Mouse (Mus musculus): ENCODE measurements around the gene Bahcc1. TPM values are rescaled to one million over a fixed set of nuclear protein-coding genes. Genes with fewer than 3 reads are reported as not detected.

Gene Bahcc1
- polyA plus RNA-seq, 1 experiment from 2014 or later: 3.1 TPM

DNA sequence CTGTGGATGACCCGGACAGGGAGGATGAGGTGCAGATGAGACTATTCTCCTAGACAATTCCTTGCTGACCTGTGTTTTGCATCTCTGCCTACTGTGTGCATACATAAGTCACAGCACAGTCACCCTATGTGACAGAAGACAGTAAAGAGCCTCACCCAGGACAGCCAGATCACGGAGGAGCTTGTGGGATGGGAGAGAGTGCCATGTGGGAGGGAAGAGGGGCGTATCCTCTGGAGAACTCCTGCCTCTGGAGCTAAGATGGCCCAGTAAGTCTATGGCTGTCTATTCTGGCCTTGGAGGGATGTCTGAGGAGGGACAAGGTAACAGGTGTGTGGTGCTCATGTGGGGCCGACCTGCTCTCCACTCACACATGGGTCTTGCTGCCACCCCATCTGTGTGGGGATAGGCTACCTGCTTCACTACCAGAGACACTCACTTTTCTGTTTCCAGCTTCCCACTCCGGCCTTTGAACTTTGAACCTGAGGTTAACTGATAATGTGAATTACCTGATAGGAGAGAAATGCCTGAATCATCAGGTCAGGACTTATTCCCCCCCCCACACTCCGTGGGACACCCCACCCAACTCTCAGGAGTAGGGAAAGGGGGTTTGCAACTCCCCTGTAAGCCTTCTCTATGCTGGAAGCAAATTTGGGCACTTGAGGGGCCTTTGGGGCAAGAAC is 10.2 kb upstream of the Bahcc1 start:
- TF ChIP-seq CTCF (IDR thresholded peaks at IDR 0.05; ENCODE audit: low read depth): no peak
- H3K27me3 ChIP-seq (replicated peaks; ENCODE audit: control insufficient read depth, insufficient read depth, low read length): no peaks in the 10 kb centered on the region
- H3K4me3 ChIP-seq (ENCODE audit: low read depth, low read length): no peak overlapping the region
- WGBS: 42% methylated on average over 6 of the region's 6 CpGs
- peak overlapping the region; percentile 21; the same call in 1 of the 2 replicates for H3K27ac ChIP-seq (ENCODE audit: low read depth, low read length)
- ATAC-seq: no peak
- H3K9ac ChIP-seq (ENCODE audit: low read depth, low read length): no peak overlapping the region
- peaks cover 26% of the 10 kb centered on the region for H3K4me1 ChIP-seq (replicated peaks; ENCODE audit: control insufficient read depth, insufficient read depth, low read length)
- no peaks in the 10 kb centered on the region for H3K36me3 ChIP-seq (ENCODE audit: control insufficient read depth, insufficient read depth)
- H3K9me3 ChIP-seq (ENCODE audit: control insufficient read depth): no peaks in the 10 kb centered on the region
- H3K4me2 ChIP-seq (replicated peaks; ENCODE audit: low read depth): 0 out of 2 replicates have a peak overlapping the region, but pooled peaks have one; percentile 21

DNA sequence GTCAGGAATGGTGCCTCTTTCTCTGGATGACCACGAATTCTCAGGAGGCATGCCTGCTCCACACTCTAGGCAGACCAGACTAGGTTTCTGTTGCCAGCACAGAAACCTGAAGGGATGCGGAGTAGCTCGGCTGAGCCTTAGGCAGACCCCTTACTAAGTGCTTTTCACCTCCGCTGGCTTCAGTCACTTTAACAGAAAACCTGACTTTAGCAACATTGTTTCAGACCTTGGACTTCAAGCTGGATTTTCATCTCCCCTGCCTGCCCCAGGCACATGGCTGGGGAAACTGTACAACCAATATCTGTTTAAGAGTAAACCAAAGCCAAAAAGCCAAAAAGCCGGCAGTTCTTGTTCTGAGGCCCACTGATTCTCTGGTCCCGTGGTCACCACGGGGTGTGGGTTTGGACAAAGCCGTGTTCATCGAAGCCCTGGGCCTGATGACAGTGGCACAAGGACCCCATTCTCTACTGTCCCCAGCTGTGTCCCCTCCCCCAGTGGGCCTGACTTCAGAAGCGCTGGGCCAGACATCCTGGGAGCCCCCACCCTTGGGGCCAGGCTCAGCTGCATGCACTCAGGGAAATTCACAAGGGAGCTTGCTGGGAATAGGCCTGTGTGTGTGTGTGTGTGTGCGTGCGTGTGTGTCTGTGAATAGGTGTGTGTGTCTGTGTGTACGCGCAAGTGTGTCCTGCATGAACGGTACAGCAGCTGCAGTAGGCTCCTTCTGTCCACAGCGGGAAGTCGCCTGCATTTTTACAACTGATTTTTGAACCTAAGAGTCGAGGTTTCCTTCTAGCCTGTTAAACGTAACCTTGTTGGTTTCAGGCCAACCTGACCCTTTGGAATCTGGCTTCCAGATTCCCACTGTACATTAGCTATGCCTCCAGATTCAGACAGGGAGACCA is 8.9 kb upstream of the Bahcc1 start:
- H3K4me1 ChIP-seq (replicated peaks; ENCODE audit: control insufficient read depth, insufficient read depth, low read length): peaks cover 37% of the 10 kb centered on the region
- WGBS: 44% methylated on average over 19 of the region's 19 CpGs
- H3K27ac ChIP-seq (ENCODE audit: low read depth, low read length): peak overlapping the region; percentile 70
- no peaks in the 10 kb centered on the region for H3K36me3 ChIP-seq (ENCODE audit: control insufficient read depth, insufficient read depth)
- no peaks in the 10 kb centered on the region for H3K9me3 ChIP-seq (ENCODE audit: control insufficient read depth)
- H3K4me3 ChIP-seq (ENCODE audit: low read depth, low read length): no peak overlapping the region
- TF ChIP-seq CTCF (IDR thresholded peaks at IDR 0.05; ENCODE audit: low read depth): no peak
- H3K4me2 ChIP-seq (replicated peaks; ENCODE audit: low read depth): peak overlapping the region; percentile 56; the same call in 1 of the 2 replicates
- 0 out of 2 replicates have a peak, but pooled peaks have one; percentile 7 for ATAC-seq
- peak overlapping the region; percentile 11; the same call in 1 of the 2 replicates for H3K9ac ChIP-seq (ENCODE audit: low read depth, low read length)
- no peaks in the 10 kb centered on the region for H3K27me3 ChIP-seq (replicated peaks; ENCODE audit: control insufficient read depth, insufficient read depth, low read length)

DNA sequence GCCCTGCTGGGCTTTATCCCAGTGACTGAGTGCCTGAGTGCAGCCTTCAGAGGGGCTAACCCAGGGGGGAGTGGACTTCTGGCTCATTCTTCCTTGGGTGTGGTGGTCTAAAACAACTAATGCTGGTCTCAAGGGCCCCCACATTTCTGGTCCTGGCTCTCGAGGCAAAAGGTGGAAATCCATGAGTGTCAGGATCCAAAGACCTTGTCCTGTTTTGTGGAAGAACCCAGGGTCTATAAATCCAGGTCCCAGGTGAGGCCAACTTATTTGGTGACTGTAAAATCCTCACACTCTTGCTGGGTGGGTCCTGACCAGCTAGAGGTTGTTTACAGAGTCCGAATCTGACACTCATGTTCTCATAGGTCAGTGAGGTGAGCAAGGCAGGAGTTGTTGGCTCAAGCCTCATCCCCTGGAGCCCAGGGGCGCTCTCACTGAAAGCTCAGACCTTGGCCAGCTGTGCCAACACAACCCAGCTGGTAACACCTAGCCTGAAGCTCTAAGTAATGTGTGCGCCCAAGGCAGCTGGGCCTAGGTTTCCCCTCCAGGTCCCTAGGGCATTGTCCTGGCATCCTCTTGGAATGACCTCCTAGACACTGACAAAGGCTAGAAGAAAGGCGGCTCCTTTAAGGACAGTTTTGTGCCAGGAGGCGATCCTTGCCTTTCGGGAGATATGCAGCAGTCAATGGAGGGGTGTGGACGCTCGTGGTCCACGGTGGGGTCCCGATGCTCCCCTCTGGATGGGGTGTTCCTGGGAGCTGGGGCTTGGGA is 8.1 kb upstream of the Bahcc1 start:
- peaks cover 42% of the 10 kb centered on the region for H3K4me1 ChIP-seq (replicated peaks; ENCODE audit: control insufficient read depth, insufficient read depth, low read length)
- ATAC-seq: no peak
- 37% methylated on average over 11 of the region's 11 CpGs for WGBS
- H3K4me2 ChIP-seq (replicated peaks; ENCODE audit: low read depth): peak overlapping the region; percentile 56
- H3K9me3 ChIP-seq (ENCODE audit: control insufficient read depth): no peaks in the 10 kb centered on the region
- no peaks in the 10 kb centered on the region for H3K36me3 ChIP-seq (ENCODE audit: control insufficient read depth, insufficient read depth)
- H3K27me3 ChIP-seq (replicated peaks; ENCODE audit: control insufficient read depth, insufficient read depth, low read length): no peaks in the 10 kb centered on the region
- peak overlapping the region; percentile 70 for H3K27ac ChIP-seq (ENCODE audit: low read depth, low read length)
- TF ChIP-seq CTCF (IDR thresholded peaks at IDR 0.05; ENCODE audit: low read depth): no peak
- no peak overlapping the region; the same call in 1 of the 2 replicates for H3K9ac ChIP-seq (ENCODE audit: low read depth, low read length)
- peak overlapping the region; percentile 16; the same call in 1 of the 2 replicates for H3K4me3 ChIP-seq (ENCODE audit: low read depth, low read length)

DNA sequence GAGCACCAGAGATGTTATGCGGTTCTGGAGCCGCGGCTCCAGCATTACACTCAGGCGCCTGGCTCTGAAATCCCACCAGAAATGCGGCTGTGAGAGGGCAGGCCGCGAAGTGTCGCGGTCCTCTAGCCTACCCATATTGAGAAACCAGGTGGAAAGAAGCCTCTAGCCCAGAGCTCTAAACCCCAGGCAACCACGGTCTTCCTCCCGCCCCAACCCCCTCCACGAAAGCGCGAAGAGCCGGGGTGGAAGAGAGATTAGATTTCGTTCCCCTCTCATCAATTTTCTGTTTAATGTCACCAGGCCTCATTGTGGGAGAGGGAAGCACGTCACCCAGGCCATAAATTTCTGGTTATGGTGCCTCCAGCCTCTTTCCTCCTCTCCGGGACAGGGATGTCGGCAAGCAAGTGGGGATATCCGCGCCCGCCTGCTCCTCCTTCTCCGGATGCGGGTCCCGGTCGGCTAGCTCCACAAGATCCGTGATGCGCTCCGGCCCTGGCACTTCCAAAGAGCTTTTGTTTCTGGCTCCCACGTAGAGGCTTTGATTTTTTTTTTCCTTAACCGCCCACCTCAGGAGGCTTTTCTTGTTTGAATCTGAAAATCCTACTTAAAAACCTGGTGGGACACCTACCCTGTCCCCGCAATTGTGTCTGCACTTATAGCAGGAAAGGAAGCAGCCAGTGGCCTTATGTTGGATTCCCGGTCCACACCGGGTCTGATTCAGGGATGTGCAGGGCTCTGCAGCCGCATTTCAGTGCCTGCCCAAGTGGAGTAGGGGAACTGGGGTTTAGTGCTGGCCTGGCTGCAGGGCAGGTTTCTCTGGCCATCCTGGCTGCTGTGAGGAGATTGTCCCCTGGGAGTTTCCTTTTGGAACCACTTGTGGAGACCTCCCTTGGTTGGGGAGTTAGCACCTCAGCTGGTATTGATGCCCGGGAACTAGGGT is 7.2 kb upstream of the Bahcc1 start:
- ATAC-seq: no peak

More for the DNA sequence above, 7.2 kb upstream of the Bahcc1 start:
- H3K9me3 ChIP-seq (ENCODE audit: control insufficient read depth): no peaks in the 10 kb centered on the region
- peak overlapping the region; percentile 56 for H3K4me2 ChIP-seq (replicated peaks; ENCODE audit: low read depth)
- 42% methylated on average over 36 of the region's 36 CpGs for WGBS
- H3K9ac ChIP-seq (ENCODE audit: low read depth, low read length): no peak overlapping the region
- TF ChIP-seq CTCF (IDR thresholded peaks at IDR 0.05; ENCODE audit: low read depth): no peak
- H3K4me3 ChIP-seq (ENCODE audit: low read depth, low read length): peak overlapping the region; percentile 16
- peak overlapping the region; percentile 35; the same call in 1 of the 2 replicates for H3K27ac ChIP-seq (ENCODE audit: low read depth, low read length)
- peaks cover 42% of the 10 kb centered on the region for H3K4me1 ChIP-seq (replicated peaks; ENCODE audit: control insufficient read depth, insufficient read depth, low read length)
- no peaks in the 10 kb centered on the region for H3K27me3 ChIP-seq (replicated peaks; ENCODE audit: control insufficient read depth, insufficient read depth, low read length)
- H3K36me3 ChIP-seq (ENCODE audit: control insufficient read depth, insufficient read depth): no peaks in the 10 kb centered on the region
